Mouse (Mus musculus): ENCODE data around the gene Cep41. TPM values are rescaled to one million over a fixed set of nuclear protein-coding genes. Genes with fewer than 3 reads are reported as not detected.

The Cep41 gene
- polyA plus RNA-seq, 1 experiment: 5.5 TPM

DNA sequence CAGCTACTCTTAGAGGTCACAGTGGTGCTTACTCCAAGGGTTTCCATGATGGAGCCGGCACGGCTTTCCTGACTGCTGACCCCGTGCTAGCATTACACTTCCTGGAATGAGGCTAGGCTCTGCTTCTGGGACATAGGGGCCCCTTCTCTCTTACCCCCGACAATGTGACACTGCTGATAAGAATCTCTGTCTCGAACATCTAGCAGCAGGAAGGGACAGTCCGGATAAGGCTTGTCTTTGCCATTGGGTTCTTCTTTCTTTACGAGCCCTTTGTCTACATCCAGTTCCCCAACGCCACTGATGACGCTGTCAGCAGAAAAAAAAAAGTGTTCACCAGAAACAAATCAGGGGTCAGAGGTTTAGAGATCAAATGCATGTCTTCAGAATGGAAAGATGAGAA is 34.9 kb downstream of the Cep41 start:
- Histone ChIP-seq H3K4me3 (no peak overlapping the region), H3K27me3 (ENCODE audit: control insufficient read depth, insufficient read depth, insufficient read length) (no peaks in the 10 kb centered on the region), H3K79me2 (ENCODE audit: control insufficient read depth, insufficient read depth) (no peaks in the 10 kb centered on the region), H3K36me3 (ENCODE audit: control insufficient read depth, insufficient read depth) (no peaks in the 10 kb centered on the region), H3K4me2 (ENCODE audit: low read depth) (no peak overlapping the region), H3ac (ENCODE audit: control insufficient read depth, insufficient read length) (no peak overlapping the region)
- TF ChIP-seq SRF (IDR thresholded peaks at IDR 0.05; ENCODE audit: control insufficient read depth, insufficient read length, low read depth) (no peak), E2F4 (IDR thresholded peaks at IDR 0.05; ENCODE audit: insufficient read depth) (no peak), MAX (IDR thresholded peaks at IDR 0.05; ENCODE audit: low read depth) (no peak), POLR2A (IDR thresholded peaks at IDR 0.05; ENCODE audit: insufficient read length, low read depth) (no peak), POLR2AphosphoS2 (IDR thresholded peaks at IDR 0.05; ENCODE audit: insufficient read length, low read depth) (no peak), MYOD1 (IDR thresholded peaks at IDR 0.05; ENCODE audit: control insufficient read depth in 1 of 3, insufficient read length in 2 of 3, low read depth in 2 of 3) (no peak), USF1 (IDR thresholded peaks at IDR 0.05; ENCODE audit: low read depth) (no peak), TCF3 (IDR thresholded peaks at IDR 0.05; ENCODE audit: insufficient read length, low read depth) (no peak), TCF12 (IDR thresholded peaks at IDR 0.05; ENCODE audit: insufficient read depth, poor library complexity, severe bottlenecking) (no peak)

DNA sequence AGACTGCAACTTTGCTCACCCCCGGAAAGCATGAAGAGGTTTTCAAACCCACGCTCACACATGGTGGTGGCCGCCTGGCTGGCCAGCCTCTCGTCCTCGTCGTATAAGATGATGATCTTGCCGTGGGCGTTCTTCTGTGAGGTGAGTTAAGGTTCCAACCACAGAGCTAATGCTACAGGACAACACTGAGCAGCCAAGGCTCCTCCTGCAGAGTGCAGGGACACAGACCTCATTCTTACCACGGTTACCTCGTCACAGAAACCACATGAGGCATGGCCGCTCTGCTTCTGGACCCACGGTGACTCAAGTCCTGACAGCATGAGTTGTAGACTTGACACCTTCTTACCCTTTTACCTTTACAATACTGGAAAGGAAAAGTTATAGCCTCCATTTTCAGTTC is 36.3 kb downstream of the Cep41 start:
- no peaks in the 10 kb centered on the region for H3K79me2 ChIP-seq (ENCODE audit: control insufficient read depth, insufficient read depth)
- no peak overlapping the region for H3ac ChIP-seq (ENCODE audit: control insufficient read depth, insufficient read length)
- no peak overlapping the region for H3K4me3 ChIP-seq
- TF ChIP-seq POLR2A (IDR thresholded peaks at IDR 0.05; ENCODE audit: insufficient read length, low read depth): no peak
- no peak for TF ChIP-seq E2F4 (IDR thresholded peaks at IDR 0.05; ENCODE audit: insufficient read depth)
- TF ChIP-seq CEBPB (IDR thresholded peaks at IDR 0.05; ENCODE audit: insufficient read depth, poor library complexity, severe bottlenecking): no peak
- TF ChIP-seq REST (IDR thresholded peaks at IDR 0.05; ENCODE audit: insufficient read depth, insufficient read length): no peak
- no peak for TF ChIP-seq USF1 (IDR thresholded peaks at IDR 0.05; ENCODE audit: low read depth)
- TF ChIP-seq TCF12 (IDR thresholded peaks at IDR 0.05; ENCODE audit: insufficient read depth, poor library complexity, severe bottlenecking): no peak
- TF ChIP-seq POLR2AphosphoS2 (IDR thresholded peaks at IDR 0.05; ENCODE audit: insufficient read length, low read depth): no peak
- TF ChIP-seq MYOG (IDR thresholded peaks at IDR 0.05; ENCODE audit: control insufficient read depth in 1 of 3, insufficient read depth in 1 of 3, insufficient read length in 2 of 3, low read depth in 2 of 3): no peak
- no peak for TF ChIP-seq MAX (IDR thresholded peaks at IDR 0.05; ENCODE audit: low read depth)
- no peak for TF ChIP-seq MYOD1 (IDR thresholded peaks at IDR 0.05; ENCODE audit: control insufficient read depth in 1 of 3, insufficient read length in 2 of 3, low read depth in 2 of 3)
- no peak for TF ChIP-seq SRF (IDR thresholded peaks at IDR 0.05; ENCODE audit: control insufficient read depth, insufficient read length, low read depth)
- TF ChIP-seq TCF3 (IDR thresholded peaks at IDR 0.05; ENCODE audit: insufficient read length, low read depth): no peak
- no peaks in the 10 kb centered on the region for H3K36me3 ChIP-seq (ENCODE audit: control insufficient read depth, insufficient read depth)
- no peak overlapping the region for H3K4me2 ChIP-seq (ENCODE audit: low read depth)
- no peaks in the 10 kb centered on the region for H3K27me3 ChIP-seq (ENCODE audit: control insufficient read depth, insufficient read depth, insufficient read length)

DNA sequence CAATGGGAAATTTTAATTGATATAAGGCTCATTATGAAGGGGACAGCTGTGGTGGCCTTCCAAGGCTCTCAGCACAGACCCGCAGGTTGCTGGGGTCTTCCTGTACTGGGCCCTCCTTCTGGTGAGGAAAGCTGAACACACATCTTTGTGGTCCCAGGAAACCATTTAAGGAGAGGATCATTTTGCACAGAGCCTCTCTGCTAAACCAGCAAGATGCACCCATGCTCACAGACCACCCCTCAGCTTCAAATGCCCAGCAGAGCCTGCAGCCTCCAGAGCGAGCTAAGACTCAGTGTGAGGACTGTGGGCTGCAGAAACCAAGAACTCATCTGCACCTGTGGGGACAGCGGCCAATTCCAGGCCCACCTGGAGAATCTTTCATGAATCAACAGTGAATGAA is 38.6 kb downstream of the Cep41 start:
- Histone ChIP-seq H3ac (ENCODE audit: control insufficient read depth, insufficient read length) (no peak overlapping the region), H3K27me3 (ENCODE audit: control insufficient read depth, insufficient read depth, insufficient read length) (no peaks in the 10 kb centered on the region), H3K36me3 (ENCODE audit: control insufficient read depth, insufficient read depth) (no peaks in the 10 kb centered on the region), H3K4me3 (no peak overlapping the region), H3K79me2 (ENCODE audit: control insufficient read depth, insufficient read depth) (no peaks in the 10 kb centered on the region), H3K4me2 (ENCODE audit: low read depth) (no peak overlapping the region)
- TF ChIP-seq TCF12 (IDR thresholded peaks at IDR 0.05; ENCODE audit: insufficient read depth, poor library complexity, severe bottlenecking): no peak
- no peak for TF ChIP-seq USF1 (IDR thresholded peaks at IDR 0.05; ENCODE audit: low read depth)
- TF ChIP-seq SRF (IDR thresholded peaks at IDR 0.05; ENCODE audit: control insufficient read depth, insufficient read length, low read depth): no peak

DNA sequence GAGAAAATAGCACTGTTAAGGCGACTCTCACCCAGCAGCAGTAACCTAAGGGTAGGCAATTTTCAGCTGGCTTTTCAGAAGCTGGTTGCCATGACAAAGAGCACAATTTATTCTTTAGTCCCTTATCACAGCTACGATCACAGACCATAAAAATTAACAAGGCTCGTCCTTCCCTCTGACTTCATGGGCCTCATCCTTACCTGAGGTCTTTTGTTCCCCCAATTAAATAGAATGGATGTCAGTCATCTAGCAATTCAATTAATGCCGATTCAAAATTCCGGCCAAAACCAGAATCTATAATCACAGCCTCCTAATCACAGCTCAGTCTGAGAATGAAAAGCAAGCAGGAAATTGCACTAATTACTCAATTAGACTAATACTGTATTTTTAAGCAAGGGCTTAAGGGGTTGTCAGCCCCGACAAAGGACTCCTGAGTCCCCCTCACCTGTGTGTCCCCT is 39.1 kb downstream of the Cep41 start:
- no peak overlapping the region for H3K4me3 ChIP-seq
- H3K36me3 ChIP-seq (ENCODE audit: control insufficient read depth, insufficient read depth): no peaks in the 10 kb centered on the region
- H3K79me2 ChIP-seq (ENCODE audit: control insufficient read depth, insufficient read depth): no peaks in the 10 kb centered on the region
- H3ac ChIP-seq (ENCODE audit: control insufficient read depth, insufficient read length): no peak overlapping the region
- TF ChIP-seq POLR2A (IDR thresholded peaks at IDR 0.05; ENCODE audit: insufficient read length, low read depth): no peak
- no peak for TF ChIP-seq CEBPB (IDR thresholded peaks at IDR 0.05; ENCODE audit: insufficient read depth, poor library complexity, severe bottlenecking)
- no peak for TF ChIP-seq USF1 (IDR thresholded peaks at IDR 0.05; ENCODE audit: low read depth)
- no peak for TF ChIP-seq E2F4 (IDR thresholded peaks at IDR 0.05; ENCODE audit: insufficient read depth)
- no peak for TF ChIP-seq SRF (IDR thresholded peaks at IDR 0.05; ENCODE audit: control insufficient read depth, insufficient read length, low read depth)
- TF ChIP-seq REST (IDR thresholded peaks at IDR 0.05; ENCODE audit: insufficient read depth, insufficient read length): no peak
- no peak for TF ChIP-seq MAX (IDR thresholded peaks at IDR 0.05; ENCODE audit: low read depth)
- TF ChIP-seq TCF12 (IDR thresholded peaks at IDR 0.05; ENCODE audit: insufficient read depth, poor library complexity, severe bottlenecking): no peak
- no peak for TF ChIP-seq TCF3 (IDR thresholded peaks at IDR 0.05; ENCODE audit: insufficient read length, low read depth)
- no peak for TF ChIP-seq MYOD1 (IDR thresholded peaks at IDR 0.05; ENCODE audit: control insufficient read depth in 1 of 3, insufficient read length in 2 of 3, low read depth in 2 of 3)
- TF ChIP-seq MYOG (IDR thresholded peaks at IDR 0.05; ENCODE audit: control insufficient read depth in 1 of 3, insufficient read depth in 1 of 3, insufficient read length in 2 of 3, low read depth in 2 of 3): no peak
- TF ChIP-seq POLR2AphosphoS2 (IDR thresholded peaks at IDR 0.05; ENCODE audit: insufficient read length, low read depth): no peak
- no peaks in the 10 kb centered on the region for H3K27me3 ChIP-seq (ENCODE audit: control insufficient read depth, insufficient read depth, insufficient read length)
- no peak overlapping the region for H3K4me2 ChIP-seq (ENCODE audit: low read depth)

DNA sequence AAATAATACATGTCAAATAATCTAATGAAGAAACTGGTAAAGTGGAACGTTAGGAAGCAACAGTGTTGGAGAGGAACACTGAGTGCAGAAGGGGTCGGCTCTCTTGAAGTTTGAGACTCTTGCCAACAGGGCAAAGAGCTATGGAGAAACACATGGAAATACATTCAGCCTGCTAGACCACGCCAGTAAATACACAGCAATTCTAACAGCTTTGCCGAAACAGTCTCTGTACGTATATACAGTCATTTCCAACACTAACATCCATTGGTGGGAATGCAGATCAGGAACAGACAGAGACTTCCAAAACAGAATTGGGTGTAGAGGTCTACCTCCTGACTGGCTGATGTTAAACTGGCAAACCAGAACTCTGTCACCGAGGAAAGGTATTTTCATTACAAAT is 40.0 kb downstream of the Cep41 start:
- TF ChIP-seq SRF (IDR thresholded peaks at IDR 0.05; ENCODE audit: control insufficient read depth, insufficient read length, low read depth): no peak
- TF ChIP-seq REST (IDR thresholded peaks at IDR 0.05; ENCODE audit: insufficient read depth, insufficient read length): no peak
- no peak for TF ChIP-seq MAX (IDR thresholded peaks at IDR 0.05; ENCODE audit: low read depth)
- TF ChIP-seq MYOD1 (IDR thresholded peaks at IDR 0.05; ENCODE audit: control insufficient read depth in 1 of 3, insufficient read length in 2 of 3, low read depth in 2 of 3): no peak
- TF ChIP-seq TCF3 (IDR thresholded peaks at IDR 0.05; ENCODE audit: insufficient read length, low read depth): no peak
- TF ChIP-seq POLR2AphosphoS2 (IDR thresholded peaks at IDR 0.05; ENCODE audit: insufficient read length, low read depth): no peak
- no peak for TF ChIP-seq E2F4 (IDR thresholded peaks at IDR 0.05; ENCODE audit: insufficient read depth)
- no peak for TF ChIP-seq POLR2A (IDR thresholded peaks at IDR 0.05; ENCODE audit: insufficient read length, low read depth)
- no peak for TF ChIP-seq CEBPB (IDR thresholded peaks at IDR 0.05; ENCODE audit: insufficient read depth, poor library complexity, severe bottlenecking)
- no peak for TF ChIP-seq MYOG (IDR thresholded peaks at IDR 0.05; ENCODE audit: control insufficient read depth in 1 of 3, insufficient read depth in 1 of 3, insufficient read length in 2 of 3, low read depth in 2 of 3)
- TF ChIP-seq USF1 (IDR thresholded peaks at IDR 0.05; ENCODE audit: low read depth): no peak
- no peak for TF ChIP-seq TCF12 (IDR thresholded peaks at IDR 0.05; ENCODE audit: insufficient read depth, poor library complexity, severe bottlenecking)
- Histone ChIP-seq H3K27me3 (ENCODE audit: control insufficient read depth, insufficient read depth, insufficient read length) (no peaks in the 10 kb centered on the region), H3K36me3 (ENCODE audit: control insufficient read depth, insufficient read depth) (no peaks in the 10 kb centered on the region), H3K4me2 (ENCODE audit: low read depth) (no peak overlapping the region), H3ac (ENCODE audit: control insufficient read depth, insufficient read length) (no peak overlapping the region), H3K79me2 (ENCODE audit: control insufficient read depth, insufficient read depth) (no peaks in the 10 kb centered on the region), H3K4me3 (no peak overlapping the region)

All from myocyte (in vitro differentiated cells).